Mouse (Mus musculus) liver, embryonic 14.5 days (tissue): ENCODE measurements around the gene Pbx1. TPM values are rescaled to one million over a fixed set of nuclear protein-coding genes. Genes with fewer than 3 reads are reported as not detected.

Experiments used
- ATAC-seq: fragments of 200-750 bp; cut with Nextera tagmentation; 2 replicates; pipeline ENCODE4 v1.8.0; 2017; ENCODE audit warnings: moderate number of reproducible peaks, mild to moderate bottlenecking, moderate library complexity; ENCODE audit not compliant: insufficient read depth
- DNase-seq, 3 experiments: peaks; one replicate each; pipeline ENCODE4 v3.0.0-alpha.2; 2012 to 2013; ENCODE audit warnings: low read depth in 3 of 3, low spot score in 3 of 3
- H3K27ac ChIP-seq: fragments of 300-500 bp; sonication (generic); 2 replicates; pipeline ENCODE4 v1.5.1; 2014; ENCODE audit warnings: moderate library complexity, mild to moderate bottlenecking, control low read depth, inconsistent platforms
- H3K27me3 ChIP-seq: fragments of 300-500 bp; sonication (generic); 2 replicates; pipeline ENCODE4 v1.6.1; 2014; ENCODE audit warnings: mild to moderate bottlenecking, low read length, moderate library complexity; ENCODE audit not compliant: control insufficient read depth, insufficient read depth
- H3K36me3 ChIP-seq: fragments of 300-500 bp; sonication (generic); replicated peaks from 2 replicates; pipeline ENCODE4 v1.6.1; 2014; ENCODE audit warnings: low read depth; ENCODE audit not compliant: control insufficient read depth, insufficient read depth
- H3K4me1 ChIP-seq, 2 experiments: fragments of 200-500 bp in 1 of 2; fragments of 300-500 bp in 1 of 2; sonication (generic) in 1 of 2; replicated peaks; 2 replicates each; pipeline ENCODE4 v1.6.1; 2012 to 2014; ENCODE audit warnings: antibody characterized with exemption in 1 of 2, inconsistent platforms in 1 of 2, low read length in 1 of 2; ENCODE audit not compliant: control insufficient read depth in 2 of 2, insufficient read depth in 2 of 2
- H3K4me2 ChIP-seq: fragments of 300-500 bp; sonication (generic); 2 replicates; pipeline ENCODE4 v1.6.1; 2014; ENCODE audit warnings: low read depth, mild to moderate bottlenecking, control low read depth, moderate library complexity
- H3K4me3 ChIP-seq, 2 experiments: fragments of 200-500 bp in 1 of 2; fragments of 300-500 bp in 1 of 2; sonication (generic) in 1 of 2; 2 replicates each; pipeline ENCODE4 v1.5.1; 2012 to 2014; ENCODE audit warnings: low read depth in 2 of 2, low read length in 2 of 2, mild to moderate bottlenecking in 2 of 2, control low read depth in 1 of 2, inconsistent platforms in 1 of 2, moderate library complexity in 1 of 2; ENCODE audit not compliant: insufficient read depth in 1 of 2
- H3K9ac ChIP-seq: fragments of 300-500 bp; sonication (generic); replicated peaks from 2 replicates; pipeline ENCODE4 v1.6.1; 2014; ENCODE audit warnings: mild to moderate bottlenecking, control low read depth, moderate library complexity
- H3K9me3 ChIP-seq: fragments of 300-500 bp; sonication (generic); 2 replicates; pipeline ENCODE4 v1.6.1; 2016; ENCODE audit warnings: low read length, mixed read lengths; ENCODE audit not compliant: control insufficient read depth
- CTCF ChIP-seq: IDR thresholded peaks from 2 replicates; pipeline ENCODE4 v1.5.1; 2016; ENCODE audit warnings: antibody characterized with exemption, low read depth, control low read depth
- EP300 ChIP-seq: IDR thresholded peaks from 2 replicates; pipeline ENCODE4 v1.6.1; 2016; ENCODE audit warnings: antibody characterized with exemption, low read depth
- WGBS: fragments of 180-500 bp; shearing (Covaris S2); extraction: QIAGEN DNeasy Blood & Tissue Kit; methylation state at CpG from one replicate; pipeline ENCODE4 v1.1.7; 2014; ENCODE audit not compliant: insufficient replicate concordance; 5-methylcytosine and 5-hydroxymethylcytosine counted together
- polyA plus RNA-seq, 2 experiments: library from polyadenylated mRNA; depleted of rRNA in 1 of 2; stranded (reverse) in 1 of 2; unstranded in 1 of 2; fragments of >200 nt; fragmentation: Nextera tagmentation in 1 of 2; extraction: Ambion mirVana in 1 of 2; gene quantifications; 2 replicates each; pipeline versions ENCODE4 v1.2.1 to v1.2.3; 2012 to 2014

Gene Pbx1
- polyA plus RNA-seq, 2 experiments: 1.7 to 2.7 TPM

GRCm38 (mm10) chr1:168240846-168241245, 191.2 kb downstream of the Pbx1 start:
- no peaks in the 10 kb centered on the region for H3K4me1 ChIP-seq
- 71% methylated on average over 7 of the region's 7 CpGs for WGBS
- no peaks in the 10 kb centered on the region for H3K27me3 ChIP-seq
- no peak for DNase-seq
- H3K4me3 ChIP-seq: no peak overlapping the region
- no peaks in the 10 kb centered on the region for H3K36me3 ChIP-seq
- H3K9me3 ChIP-seq: no peaks in the 10 kb centered on the region
- H3K4me2 ChIP-seq: no peak overlapping the region
- TF ChIP-seq EP300 (no peak), CTCF (no peak)
- no peak for ATAC-seq
- no peak overlapping the region for H3K9ac ChIP-seq
- no peak overlapping the region for H3K27ac ChIP-seq

DNA sequence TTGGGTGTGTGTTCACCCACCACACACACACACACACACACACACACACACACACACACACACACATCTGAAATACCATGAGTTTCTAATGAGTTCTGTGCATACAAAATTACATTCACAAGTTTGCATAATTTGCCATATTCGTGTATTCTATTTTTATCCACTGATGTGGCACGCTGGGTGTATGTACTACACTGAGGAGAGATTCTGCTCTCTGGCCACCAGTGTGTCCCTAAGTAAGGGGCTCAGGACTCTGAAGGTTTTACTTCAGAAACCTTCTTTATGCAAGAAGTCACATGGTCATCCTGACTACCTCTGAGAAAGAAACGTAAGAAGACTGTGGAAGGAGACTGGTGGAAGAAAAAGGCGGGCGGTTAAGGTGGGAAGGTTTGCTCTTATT, 191.7 kb downstream of the Pbx1 start:
- Histone ChIP-seq H3K9ac (no peak overlapping the region), H3K27ac (no peak overlapping the region), H3K4me2 (no peak overlapping the region), H3K4me1 (no peaks in the 10 kb centered on the region), H3K27me3 (no peaks in the 10 kb centered on the region), H3K4me3 (no peak overlapping the region), H3K36me3 (no peaks in the 10 kb centered on the region), H3K9me3 (no peaks in the 10 kb centered on the region)
- TF ChIP-seq EP300 (no peak), CTCF (no peak)
- DNase-seq (no peak), ATAC-seq (no peak)
- 66% methylated on average over 5 of the region's 5 CpGs for WGBS

DNA sequence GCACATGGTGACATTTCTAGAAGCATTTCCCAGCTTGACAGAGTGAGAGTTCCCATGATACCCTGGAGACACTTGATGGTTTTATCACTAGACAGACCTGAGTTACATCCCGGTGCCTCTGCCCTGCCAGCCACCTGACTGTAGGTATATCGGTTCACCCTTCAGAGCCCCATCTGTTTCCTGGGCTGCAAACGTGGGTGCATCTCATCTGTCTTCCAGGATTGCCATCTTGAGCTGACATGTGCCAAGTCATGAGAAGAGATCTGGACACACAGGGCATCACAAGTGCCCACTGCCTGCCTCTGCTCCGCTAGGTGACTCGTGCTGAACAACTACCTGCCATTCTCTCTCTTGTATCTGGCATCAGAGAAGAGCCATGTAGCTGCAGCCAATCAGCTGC, 196.0 kb downstream of the Pbx1 start:
- Histone ChIP-seq H3K4me3 (no peak overlapping the region), H3K9ac (no peak overlapping the region), H3K9me3 (no peaks in the 10 kb centered on the region), H3K27me3 (no peaks in the 10 kb centered on the region), H3K27ac (no peak overlapping the region), H3K4me2 (no peak overlapping the region), H3K36me3 (no peaks in the 10 kb centered on the region), H3K4me1 (no peaks in the 10 kb centered on the region; a peak in 1 of 4 replicates)
- WGBS: 50% methylated on average over 5 of the region's 5 CpGs
- TF ChIP-seq CTCF (no peak), EP300 (no peak)
- DNase-seq: no peak
- ATAC-seq: no peak

GRCm38 (mm10) chr1:168234355-168234754, 197.7 kb downstream of the Pbx1 start:
- ATAC-seq: no peak

DNA sequence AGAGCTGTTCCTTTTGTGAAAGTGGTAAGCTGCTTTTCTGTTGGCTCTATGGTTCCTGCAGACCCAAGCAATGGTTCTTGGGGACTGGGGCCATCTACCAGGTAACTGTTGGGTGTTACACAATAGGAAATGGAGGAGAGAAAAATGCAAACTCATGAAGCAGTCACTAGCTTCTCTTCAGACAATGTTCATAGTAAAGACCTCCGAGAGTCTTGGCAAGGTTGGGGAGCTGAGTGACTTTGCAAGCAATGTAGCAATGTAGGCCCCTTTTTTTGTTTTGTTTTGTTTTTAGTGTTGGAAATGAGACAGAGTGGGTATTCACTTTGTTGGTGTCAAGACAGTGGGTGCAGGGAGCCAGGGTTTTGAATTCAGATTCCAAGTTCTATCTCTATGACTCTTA, 198.9 kb downstream of the Pbx1 start:
- Histone ChIP-seq H3K4me3 (no peak overlapping the region), H3K9ac (no peak overlapping the region), H3K4me2 (no peak overlapping the region), H3K9me3 (no peaks in the 10 kb centered on the region), H3K27ac (no peak overlapping the region), H3K36me3 (no peaks in the 10 kb centered on the region), H3K27me3 (no peaks in the 10 kb centered on the region), H3K4me1 (no peaks in the 10 kb centered on the region; a peak in 1 of 4 replicates)
- ATAC-seq: no peak
- WGBS: 50% methylated on average over 1 of the region's 1 CpGs
- DNase-seq: no peak
- TF ChIP-seq EP300: no peak
- no peak for TF ChIP-seq CTCF

More at GRCm38 (mm10) chr1:168234355-168234754, 197.7 kb downstream of the Pbx1 start:
- no peak for DNase-seq
- TF ChIP-seq CTCF (no peak), EP300 (no peak)
- no peak overlapping the region for H3K9ac ChIP-seq
- H3K4me3 ChIP-seq: no peak overlapping the region
- H3K27me3 ChIP-seq: no peaks in the 10 kb centered on the region
- H3K4me1 ChIP-seq: no peaks in the 10 kb centered on the region; a peak in 1 of 4 replicates
- H3K4me2 ChIP-seq: no peak overlapping the region
- no peaks in the 10 kb centered on the region for H3K36me3 ChIP-seq
- no peaks in the 10 kb centered on the region for H3K9me3 ChIP-seq
- WGBS: 58% methylated on average over 11 of the region's 11 CpGs
- H3K27ac ChIP-seq: no peak overlapping the region
